Mouse (Mus musculus): Measurements from ENCODE around the gene Oog4.
"Not testable (repeated sequence)": the region's sequence is repeated elsewhere in the genome, so short reads cannot be mapped to it uniquely, and the experiment has no call there.

Oog4 gene

DNA sequence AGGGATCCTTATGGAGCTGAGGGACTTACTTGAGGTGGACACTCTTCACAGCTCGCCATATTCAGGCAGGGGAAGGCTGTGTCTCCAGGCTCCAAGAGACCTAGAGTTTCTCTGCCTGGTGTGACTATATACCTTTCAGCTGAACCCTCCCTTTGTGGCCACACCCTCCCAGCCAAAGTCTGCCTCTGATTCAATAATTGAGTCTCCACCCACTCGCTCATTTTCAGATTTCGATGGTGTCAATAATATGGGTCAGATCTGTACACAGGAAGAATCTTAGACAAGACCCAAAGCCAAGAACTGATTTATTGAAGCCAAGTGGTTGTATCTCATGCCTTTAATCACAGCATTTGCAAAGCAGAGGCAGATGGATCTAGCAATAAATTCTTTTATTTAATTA, at the start of gene Oog4:
TSS of gene Oog4 (minus strand) at position 101 of the 400 bp plus-strand sequence.
- no peak for DNase-seq

DNA sequence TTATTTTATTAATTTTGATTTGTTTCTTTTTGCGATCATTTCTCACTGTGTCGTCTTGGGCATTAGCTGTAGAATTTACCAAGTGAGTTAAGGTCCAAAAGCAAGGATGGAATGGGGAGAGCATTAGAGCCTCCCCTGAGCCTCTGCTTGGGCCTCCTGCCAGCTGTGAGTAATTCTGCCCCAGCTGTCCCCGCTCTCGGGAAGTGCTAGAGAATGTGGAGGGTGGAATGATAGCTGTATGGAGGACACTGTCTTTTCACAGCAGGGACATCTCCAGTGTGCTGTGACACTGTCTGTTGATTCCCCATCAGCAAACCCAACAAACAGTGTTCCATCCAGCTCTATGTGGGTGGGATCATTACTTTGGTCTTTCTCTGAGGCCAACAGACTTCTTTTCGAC, 23.4 kb downstream of the Oog4 start:
- DNase-seq: not testable (repeated sequence)

DNA sequence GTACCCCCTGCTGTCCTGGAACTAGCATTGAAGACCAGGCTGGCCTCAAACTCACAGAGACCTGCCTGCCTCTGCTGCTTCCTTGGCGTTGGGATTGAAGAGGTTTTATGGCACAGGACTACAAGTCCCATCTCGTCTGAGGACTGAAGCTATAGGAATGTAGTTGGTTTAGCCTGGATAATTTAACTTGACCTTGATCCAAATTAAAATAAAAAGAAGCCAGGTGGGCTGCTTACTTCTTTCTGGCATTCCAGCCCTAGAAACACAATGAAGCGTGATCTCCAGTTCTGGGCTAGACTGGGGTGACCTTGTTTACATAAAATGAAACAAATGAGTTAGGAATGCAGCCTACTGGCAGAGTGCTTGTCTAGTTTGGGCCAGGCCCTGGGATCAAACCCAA, 36.0 kb downstream of the Oog4 start:
- no peak for DNase-seq

DNA sequence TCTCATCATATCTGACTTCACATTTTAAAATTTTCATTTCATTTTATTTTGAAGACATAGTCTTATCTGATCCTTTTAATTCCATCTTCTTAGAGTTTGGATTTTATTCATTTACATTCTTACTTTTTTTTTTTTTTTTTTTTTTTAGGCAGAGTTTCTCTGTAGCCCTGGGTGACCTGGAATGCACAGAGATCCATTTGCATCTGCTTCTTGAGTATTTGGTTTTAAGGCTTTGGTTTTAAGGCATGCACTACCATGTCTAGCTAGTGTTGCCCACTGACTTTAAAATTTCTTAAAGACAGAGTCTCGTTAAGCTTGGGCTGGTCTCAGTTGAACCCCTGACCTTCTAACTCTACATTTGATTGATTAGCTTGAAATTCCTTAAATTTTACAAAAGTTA, 36.5 kb downstream of the Oog4 start:
- no peak for DNase-seq

DNA sequence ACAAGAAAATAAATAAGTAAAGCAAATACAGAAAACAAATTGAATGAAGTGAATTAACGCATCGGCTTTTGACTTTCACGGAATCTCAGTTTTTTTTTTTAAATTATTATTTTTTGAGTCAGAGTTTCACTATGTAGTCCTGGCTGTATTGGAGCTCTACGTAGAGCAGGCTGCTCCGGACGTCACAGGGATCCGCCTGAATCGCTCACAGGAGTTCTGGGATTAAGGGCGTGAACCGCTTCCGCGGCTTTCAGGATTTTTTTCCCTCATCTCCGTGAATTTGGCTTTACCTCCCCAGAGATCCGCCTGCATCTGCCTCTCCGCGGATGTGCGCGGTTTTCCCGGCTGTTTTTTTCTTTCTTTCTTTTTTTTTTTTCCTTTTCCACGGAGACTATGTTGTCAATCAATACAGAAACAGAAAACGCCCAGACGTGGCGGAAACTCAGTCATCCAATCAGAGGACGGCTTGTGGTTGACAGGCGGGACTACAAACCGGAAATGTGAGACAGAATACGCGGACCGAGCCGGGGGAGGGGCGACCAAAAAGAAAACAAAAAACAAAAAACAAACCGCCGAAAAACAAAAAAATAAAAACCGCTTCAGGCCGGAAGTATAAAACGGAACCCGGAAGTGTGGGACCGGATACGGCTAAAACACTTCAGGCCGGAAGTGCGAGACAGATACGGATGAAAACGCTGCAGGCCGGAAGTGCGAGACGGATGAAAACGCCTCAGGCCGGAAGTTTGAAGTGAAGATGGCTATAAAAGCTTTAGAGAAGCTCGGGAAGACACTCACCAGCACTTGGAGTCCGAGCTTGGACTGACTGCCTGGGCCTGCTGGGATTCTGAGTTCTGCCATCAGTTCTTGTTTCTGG, 37.7 kb downstream of the Oog4 start, which contains the start of gene Pramef8:
TSS of gene Pramef8 (plus strand) at position 208 of the 874 bp plus-strand sequence.
- DNase-seq: peak; percentile 91 to 94

DNA sequence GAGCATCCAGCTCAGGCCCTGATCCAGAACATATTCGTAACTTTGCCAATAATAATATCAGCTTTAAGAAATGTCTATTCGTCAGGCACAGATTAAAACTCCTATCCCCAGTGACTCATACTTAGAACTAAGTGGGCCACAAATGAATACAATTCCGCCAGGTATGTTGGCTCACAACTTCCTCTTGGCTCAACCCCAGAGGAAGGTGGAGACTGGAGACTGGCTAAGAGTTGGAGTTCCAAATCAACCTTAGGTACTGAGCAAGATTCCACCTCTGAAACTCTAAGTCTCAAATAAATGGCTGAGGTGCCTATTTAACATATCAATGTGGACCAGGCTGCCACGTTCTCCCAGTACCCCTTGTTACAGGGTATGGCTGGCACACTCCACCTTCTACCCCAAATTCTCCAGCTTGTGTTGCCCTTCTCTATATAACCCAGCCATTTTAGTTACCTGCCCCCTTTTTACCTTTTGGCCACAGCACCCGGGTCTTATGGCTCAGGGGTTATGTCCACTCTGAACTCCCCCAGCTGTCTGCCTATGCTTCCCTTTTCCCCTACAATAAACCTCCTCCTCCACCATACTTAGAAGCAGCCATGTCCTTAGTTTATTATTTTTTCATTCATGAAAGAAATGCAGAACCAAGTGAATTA, 38.4 kb downstream of the Oog4 start:
- peak; percentile 16 to 20 for DNase-seq

DNA sequence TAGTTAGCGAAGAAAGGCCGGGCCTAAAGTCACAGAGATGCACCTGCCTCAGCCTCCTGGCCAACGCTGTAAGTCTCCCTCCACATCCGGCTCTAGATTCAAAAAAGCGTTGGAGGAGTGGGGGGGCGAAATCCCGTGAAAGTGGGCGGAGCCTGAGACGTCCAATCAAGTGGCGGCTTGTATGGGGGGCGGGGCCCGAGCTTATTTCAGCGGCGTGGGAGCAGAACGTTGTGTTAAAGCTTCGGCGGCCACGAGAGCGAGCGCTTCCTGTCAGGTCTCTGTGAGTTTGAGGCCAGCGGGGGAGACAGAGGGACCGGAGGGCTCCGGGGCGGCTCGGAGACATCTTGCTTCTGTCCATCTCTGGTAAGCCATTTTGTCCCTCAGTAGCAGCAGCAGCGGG, 55.9 kb downstream of the Oog4 start, which contains the start of gene Pramel1:
TSS of gene Pramel1 (plus strand) at position 248 of the 400 bp plus-strand sequence.
- no peak for DNase-seq

DNA sequence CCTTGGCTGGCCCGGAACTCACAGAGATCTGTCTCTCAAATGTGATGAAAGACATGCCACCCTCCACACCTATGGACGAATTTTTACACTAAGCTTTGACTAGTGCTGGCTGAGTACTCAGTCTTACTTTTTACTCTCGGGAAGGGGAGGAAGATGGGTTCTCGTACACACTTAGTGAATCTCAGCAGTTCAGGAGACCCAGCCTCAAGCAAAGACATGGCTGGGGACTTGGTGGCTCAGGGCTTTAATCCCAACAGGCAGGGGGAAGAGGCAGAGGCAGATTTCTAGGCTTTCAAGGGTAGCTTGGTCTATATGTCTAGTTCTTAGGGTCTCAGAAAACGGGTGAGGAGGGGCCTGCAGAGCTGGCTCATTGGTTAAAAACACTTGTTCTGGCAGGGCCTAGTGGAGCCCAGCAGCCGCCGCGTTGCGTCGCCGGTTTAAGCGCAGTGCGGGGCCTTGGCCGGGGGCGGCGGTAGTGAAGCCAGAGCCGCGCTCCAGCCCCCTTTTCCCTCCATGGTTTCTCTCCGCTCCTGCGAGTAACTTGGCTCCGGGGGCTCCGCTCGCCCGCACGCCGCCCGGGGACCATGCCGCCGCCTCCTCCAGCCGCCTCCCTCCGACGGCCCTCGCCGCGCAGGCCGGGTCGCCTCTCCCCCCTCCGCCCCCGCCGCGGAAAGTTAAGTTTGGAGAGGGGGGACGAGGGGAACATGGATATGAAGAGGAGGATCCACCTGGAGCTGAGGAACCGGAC, 61.0 kb downstream of the Oog4 start:
- peak in 1 of 2 experiments; percentile 12 for DNase-seq

All from B cell, adult 2 months (primary cell).